Mouse (Mus musculus) thymus, adult 18-20 months (tissue): ENCODE results near the gene Rab9.

Experiments
- DNase-seq, 2 experiments: peaks; one replicate each; pipeline ENCODE4 v3.0.0; 2022; ENCODE audit warnings: mixed read lengths in 2 of 2

Gene Rab9

GRCm38 (mm10) chrX:166444552-166444951 lies 35.1 kb downstream of the Rab9 start:
- DNase-seq = no peak

- DNase-seq = peak; percentile 77 to 80
Measured at GRCm38 (mm10) chrX:166440616-166441063, 39.0 kb downstream of the Rab9 start, which contains the start of gene Ofd1. TSS of gene Ofd1 (minus strand) at chrX:166440704.

- peak in 1 of 2 experiments; percentile 24 for DNase-seq
Measured at GRCm38 (mm10) chrX:166440036-166440615, 39.5 kb downstream of the Rab9 start, which contains the start of gene Trappc2. TSS of gene Trappc2 (plus strand) at chrX:166440574.

- DNase-seq = no peak
Measured at GRCm38 (mm10) chrX:166434812-166435211, 44.9 kb downstream of the Rab9 start.

GRCm38 (mm10) chrX:166416196-166416595 lies 63.5 kb downstream of the Rab9 start:
- no peak for DNase-seq

GRCm38 (mm10) chrX:166407865-166408264 lies 71.8 kb downstream of the Rab9 start:
- DNase-seq = no peak
